ENCODE assay signal across 8 mouse cellular contexts in the genomic region with DNA sequence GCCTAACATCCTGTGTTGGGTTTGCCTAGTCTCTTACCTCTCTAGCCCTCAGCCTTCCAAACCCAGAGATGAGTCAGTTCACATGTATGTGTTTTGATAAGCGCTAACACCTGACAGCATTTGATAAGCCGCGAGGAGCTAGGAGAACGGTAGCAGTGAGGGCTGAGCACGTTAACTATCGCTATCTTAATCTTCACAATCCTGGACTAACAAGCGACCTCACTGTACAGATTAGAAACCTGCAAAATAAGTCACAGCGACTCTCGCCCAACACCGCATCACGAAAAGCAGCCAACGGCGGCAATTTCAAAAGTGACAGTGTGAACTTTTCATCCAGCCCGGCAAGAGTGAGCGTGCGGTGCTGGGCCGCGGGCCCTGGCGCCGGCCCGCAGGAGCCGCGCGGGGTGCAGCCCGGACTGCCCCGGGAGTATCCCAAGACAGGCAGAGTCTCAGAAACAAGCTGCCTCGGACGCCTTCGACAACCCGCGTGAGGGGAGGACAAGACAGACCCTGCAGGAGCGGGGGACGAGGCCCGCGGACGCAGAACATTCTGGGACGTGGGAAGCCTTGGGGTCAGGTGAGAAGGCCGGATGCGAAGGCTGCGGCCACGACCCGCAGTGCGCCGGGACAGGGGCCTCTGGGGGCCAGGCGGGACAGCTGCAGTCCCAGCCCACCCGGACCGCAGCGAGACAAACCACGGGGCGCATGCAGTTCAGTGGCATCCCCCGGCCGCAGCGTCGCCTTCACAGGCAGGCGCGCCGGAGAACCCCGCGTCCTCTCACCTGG. TPM values are rescaled to one million over a fixed set of nuclear protein-coding genes. Genes with fewer than 3 reads are reported as not detected.
DNase-seq lines count a peak whose midpoint lies in the region; ATAC-seq and TF ChIP-seq lines count a peak whose summit lies in the region.

No protein-coding gene starts in this region.

- TF ChIP-seq POLR2A in spleen, adult 2 months (IDR thresholded peaks at IDR 0.05; ENCODE audit: low read depth, low read length) = no peak; the same call in 1 of the 2 replicates

- peak overlapping the region; percentile 91 for H3K4me3 ChIP-seq in spleen, adult 2 months (ENCODE audit: extremely low read depth, insufficient read depth, insufficient read length)
- peak overlapping the region; percentile 72 for H3K4me3 ChIP-seq in forebrain, embryonic 16.5 days (replicated peaks; ENCODE audit: low read length)
- H3K4me3 ChIP-seq in liver, embryonic 14.5 days (ENCODE audit: insufficient read depth in 1 of 2, low read depth in 2 of 2, low read length in 2 of 2) = peak overlapping the region; percentile 72 to 87

- peaks cover 5% of the 10 kb centered on the region; the same call in 1 of the 2 replicates for H3K36me3 ChIP-seq in spleen, adult 2 months (ENCODE audit: control insufficient read depth, insufficient read depth, low read length)
- H3K36me3 ChIP-seq in forebrain, embryonic 16.5 days (ENCODE audit: control insufficient read depth, insufficient read depth) = no peaks in the 10 kb centered on the region
- peaks cover 13% of the 10 kb centered on the region; the same call in 1 of the 2 replicates for H3K36me3 ChIP-seq in liver, embryonic 14.5 days (replicated peaks; ENCODE audit: control insufficient read depth, insufficient read depth, low read depth)

- no peak for TF ChIP-seq CTCF in spleen, adult 2 months (IDR thresholded peaks at IDR 0.05; ENCODE audit: extremely low read depth, insufficient read depth, insufficient read length, insufficient replicate concordance)
- no peak for TF ChIP-seq CTCF in liver, embryonic 14.5 days (IDR thresholded peaks at IDR 0.05; ENCODE audit: low read depth)

- peak; percentile 68 for ATAC-seq in forebrain, embryonic 16.5 days
- ATAC-seq in liver, embryonic 14.5 days (ENCODE audit: insufficient read depth) = peak; percentile 87

- peaks cover 10% of the 10 kb centered on the region for H3K4me1 ChIP-seq in spleen, adult 2 months (ENCODE audit: control insufficient read depth, insufficient read depth, insufficient read length)
- H3K4me1 ChIP-seq in forebrain, embryonic 16.5 days (replicated peaks; ENCODE audit: control insufficient read depth, insufficient read depth, low read length) = peaks cover 13% of the 10 kb centered on the region
- H3K4me1 ChIP-seq in liver, embryonic 14.5 days (replicated peaks; ENCODE audit: control insufficient read depth in 2 of 2, insufficient read depth in 2 of 2, low read length in 1 of 2) = peaks cover 38 to 42% of the 10 kb centered on the region in 2 experiments

- no peaks in the 10 kb centered on the region for H3K9me3 ChIP-seq in forebrain, embryonic 16.5 days (ENCODE audit: control insufficient read depth, low read length)
- no peaks in the 10 kb centered on the region for H3K9me3 ChIP-seq in liver, embryonic 14.5 days (ENCODE audit: control insufficient read depth, low read length)

- DNase-seq in adrenal gland, postnatal 14 days = peak; percentile 68
- DNase-seq in adrenal gland, adult 18-20 months (ENCODE audit: low spot score in 2 of 2) = no peak
- peak in 1 of 2 experiments; percentile 49 for DNase-seq in spleen, adult 2 months (ENCODE audit: low read depth in 1 of 2, low spot score in 2 of 2)
- no peak for DNase-seq in spleen, adult 18-20 months
- DNase-seq in liver, embryonic 14.5 days (ENCODE audit: low read depth in 3 of 3, low spot score in 3 of 3) = peak; percentile 80 to 93 (median 87)
- DNase-seq in spleen, postnatal 36 days (ENCODE audit: low spot score in 2 of 2) = peak; percentile 57 to 74
- DNase-seq in kidney, postnatal 10 days = no peak

- peak overlapping the region; percentile 94 for H3K4me2 ChIP-seq in forebrain, embryonic 16.5 days (ENCODE audit: low read length)
- peak overlapping the region; percentile 98 for H3K4me2 ChIP-seq in liver, embryonic 14.5 days (ENCODE audit: low read depth)

- H3K9ac ChIP-seq in forebrain, embryonic 16.5 days (replicated peaks; ENCODE audit: low read depth, low read length) = peak overlapping the region; percentile 80
- H3K9ac ChIP-seq in liver, embryonic 14.5 days (replicated peaks) = peak overlapping the region; percentile 97

- peak; percentile 99 for TF ChIP-seq EP300 in liver, embryonic 14.5 days (IDR thresholded peaks at IDR 0.05; ENCODE audit: low read depth)

- H3K27me3 ChIP-seq in spleen, adult 2 months (ENCODE audit: control insufficient read depth, insufficient read depth, low read length) = no peaks in the 10 kb centered on the region
- no peaks in the 10 kb centered on the region for H3K27me3 ChIP-seq in forebrain, embryonic 16.5 days (replicated peaks; ENCODE audit: control insufficient read depth, insufficient read depth, low read length)
- no peaks in the 10 kb centered on the region for H3K27me3 ChIP-seq in liver, embryonic 14.5 days (ENCODE audit: control insufficient read depth, insufficient read depth, low read length)

- peak overlapping the region; percentile 98 for H3K27ac ChIP-seq in spleen, adult 2 months (ENCODE audit: insufficient read depth, low read length)
- H3K27ac ChIP-seq in forebrain, embryonic 16.5 days (ENCODE audit: low read length) = peak overlapping the region; percentile 43
- H3K27ac ChIP-seq in liver, embryonic 14.5 days = peak overlapping the region; percentile 97

- WGBS in spleen, adult 2 months = 2% methylated on average over 59 of the region's 59 CpGs
- WGBS in forebrain, embryonic 16.5 days = under 1% methylated on average over 59 of the region's 59 CpGs
- under 1% methylated on average over 59 of the region's 59 CpGs for WGBS in liver, embryonic 14.5 days (ENCODE audit: insufficient replicate concordance)

RNA-seq across cellular contexts. Expression of gene Ublcp1, which starts 0.5 kb away (rescaled TPM):
- 41.8 and 42.6 TPM in 2 replicates for total RNA-seq in adrenal gland, postnatal 14 days (2021)
- total RNA-seq in adrenal gland, adult 18-20 months (2021) = 10 to 100 TPM; 35.5 to 46.2 TPM
- polyA plus RNA-seq in spleen, adult 2 months (2012; rRNA removed) = 10.7 and 11.4 TPM in 2 replicates
- polyA plus RNA-seq in forebrain, embryonic 16.5 days (2015; fragmentation: Nextera tagmentation; extraction: Ambion mirVana) = 53.1 and 55.6 TPM in 2 replicates
- 17.2 and 30.4 TPM in 2 replicates for polyA plus RNA-seq in liver, embryonic 14.5 days (2012; rRNA removed)
- polyA plus RNA-seq in liver, embryonic 14.5 days (2014; fragmentation: Nextera tagmentation; extraction: Ambion mirVana) = 46.6 and 49.1 TPM in 2 replicates

RNA-seq across cellular contexts. Expression of gene Rnf145, which starts 48.9 kb away (rescaled TPM):
- 62.1 and 62.6 TPM in 2 replicates for total RNA-seq in adrenal gland, postnatal 14 days (2021)
- 10 to 100 TPM; 47.2 to 61.7 TPM for total RNA-seq in adrenal gland, adult 18-20 months (2021)
- polyA plus RNA-seq in spleen, adult 2 months (2012; rRNA removed) = 65.5 and 191 TPM in 2 replicates
- polyA plus RNA-seq in forebrain, embryonic 16.5 days (2015; fragmentation: Nextera tagmentation; extraction: Ambion mirVana) = 89.0 and 89.5 TPM in 2 replicates
- 40.8 and 45.8 TPM in 2 replicates for polyA plus RNA-seq in liver, embryonic 14.5 days (2012; rRNA removed)
- polyA plus RNA-seq in liver, embryonic 14.5 days (2014; fragmentation: Nextera tagmentation; extraction: Ambion mirVana) = 49.0 and 54.7 TPM in 2 replicates

Comparison
In these comparisons a context has a peak if more than half of its experiments do, and no peak if none do; other contexts are left out.
1. DNase-seq: peak in adrenal gland, postnatal 14 days (single experiment), liver, embryonic 14.5 days (3 of 3) and spleen, postnatal 36 days (2 of 2); none in adrenal gland, adult 18-20 months (0 of 2), spleen, adult 18-20 months (0 of 2) and kidney, postnatal 10 days (single experiment).
2. H3K27ac ChIP-seq: peak in every context shown above with its lines; median percentile 98 in spleen, adult 2 months; 97 in liver, embryonic 14.5 days; 43 in forebrain, embryonic 16.5 days.
3. Peak in every context shown above with its lines, with median percentiles within 50 percentile points of each other: H3K4me3 ChIP-seq.